Mouse (Mus musculus) lung, postnatal 10 days (tissue): ENCODE measurements around the gene Ubxn4.
"Not testable (repeated sequence)": the region's sequence is repeated elsewhere in the genome, so short reads cannot be mapped to it uniquely, and the experiment has no call there.

Experiments used
- DNase-seq: peaks from one replicate; pipeline ENCODE4 v3.0.0; 2021

The Ubxn4 gene

GRCm38 (mm10) chr1:128314665-128315064, 70.9 kb downstream of the Ubxn4 start:
- DNase-seq: no peak

- DNase-seq: not testable (repeated sequence)
Observed at GRCm38 (mm10) chr1:128319266-128319665, 75.5 kb downstream of the Ubxn4 start.

- no peak for DNase-seq
Observed at GRCm38 (mm10) chr1:128323026-128323643, 79.4 kb downstream of the Ubxn4 start.

GRCm38 (mm10) chr1:128324776-128325175, 81.0 kb downstream of the Ubxn4 start:
- no peak for DNase-seq

GRCm38 (mm10) chr1:128327165-128327564, 83.4 kb downstream of the Ubxn4 start:
- no peak for DNase-seq

- DNase-seq: no peak
Observed at GRCm38 (mm10) chr1:128328218-128328617, 84.5 kb downstream of the Ubxn4 start, which contains the start of gene Lct. Lct (minus strand) TSS chr1:128328318.
